Mouse (Mus musculus): ENCODE measurements around the gene Heatr9. TPM values are rescaled to one million over a fixed set of nuclear protein-coding genes. Genes with fewer than 3 reads are reported as not detected.

The Heatr9 gene
- polyA plus RNA-seq (2014; fragmentation: Nextera tagmentation; extraction: Ambion mirVana) = not detected in 2 replicates

GRCm38 (mm10) chr11:83522075-83522474 is at the start of gene Heatr9:
Gene Heatr9, minus strand, starts transcription at chr11:83522175.
- H3K27me3 ChIP-seq (ENCODE audit: control insufficient read depth, insufficient read depth, low read length) = no peaks in the 10 kb centered on the region
- ATAC-seq (ENCODE audit: insufficient number of reproducible peaks, insufficient read depth, low FRiP score, low read depth) = no peak
- no peak within 1 kb of the TSS for H3K9ac ChIP-seq (replicated peaks; ENCODE audit: low read depth, low read length)
- H3K27ac ChIP-seq (ENCODE audit: low read length) = no peak within 1 kb of the TSS
- no peaks in the 10 kb centered on the region for H3K4me1 ChIP-seq (ENCODE audit: control insufficient read depth, insufficient read depth, low read length)
- H3K36me3 ChIP-seq (ENCODE audit: control insufficient read depth, insufficient read depth, low read length) = no peaks in the 10 kb centered on the region
- WGBS = 86% methylated on average over 3 of the region's 3 CpGs
- H3K4me2 ChIP-seq (replicated peaks; ENCODE audit: low read depth, low read length) = no peak within 1 kb of the TSS
- H3K9me3 ChIP-seq (ENCODE audit: control insufficient read depth, low read depth, low read length) = no peaks in the 10 kb centered on the region
- H3K4me3 ChIP-seq (ENCODE audit: low read depth, low read length) = no peak within 1 kb of the TSS

- no peak overlapping the region for H3K27ac ChIP-seq (ENCODE audit: low read length)
- H3K9ac ChIP-seq (replicated peaks; ENCODE audit: low read depth, low read length) = no peak overlapping the region
- no peaks in the 10 kb centered on the region for H3K27me3 ChIP-seq (ENCODE audit: control insufficient read depth, insufficient read depth, low read length)
- H3K9me3 ChIP-seq (ENCODE audit: control insufficient read depth, low read depth, low read length) = no peaks in the 10 kb centered on the region
- 58% methylated on average over 2 of the region's 2 CpGs for WGBS
- no peak for ATAC-seq (ENCODE audit: insufficient number of reproducible peaks, insufficient read depth, low FRiP score, low read depth)
- H3K36me3 ChIP-seq (ENCODE audit: control insufficient read depth, insufficient read depth, low read length) = no peaks in the 10 kb centered on the region
- no peaks in the 10 kb centered on the region for H3K4me1 ChIP-seq (ENCODE audit: control insufficient read depth, insufficient read depth, low read length)
- H3K4me2 ChIP-seq (replicated peaks; ENCODE audit: low read depth, low read length) = no peak overlapping the region
- H3K4me3 ChIP-seq (ENCODE audit: low read depth, low read length) = no peak overlapping the region
Observed at GRCm38 (mm10) chr11:83570189-83570588, 48.2 kb upstream of the Heatr9 start.

GRCm38 (mm10) chr11:83569249-83569648 is 47.3 kb upstream of the Heatr9 start:
- Histone ChIP-seq H3K4me1 (ENCODE audit: control insufficient read depth, insufficient read depth, low read length) (no peaks in the 10 kb centered on the region), H3K27ac (ENCODE audit: low read length) (no peak overlapping the region), H3K9ac (replicated peaks; ENCODE audit: low read depth, low read length) (no peak overlapping the region), H3K27me3 (ENCODE audit: control insufficient read depth, insufficient read depth, low read length) (no peaks in the 10 kb centered on the region), H3K36me3 (ENCODE audit: control insufficient read depth, insufficient read depth, low read length) (no peaks in the 10 kb centered on the region), H3K4me3 (ENCODE audit: low read depth, low read length) (no peak overlapping the region), H3K4me2 (replicated peaks; ENCODE audit: low read depth, low read length) (no peak overlapping the region), H3K9me3 (ENCODE audit: control insufficient read depth, low read depth, low read length) (no peaks in the 10 kb centered on the region)
- 96% methylated on average over 7 of the region's 7 CpGs for WGBS
- ATAC-seq (ENCODE audit: insufficient number of reproducible peaks, insufficient read depth, low FRiP score, low read depth) = no peak

GRCm38 (mm10) chr11:83568786-83569185 is 46.8 kb upstream of the Heatr9 start:
- H3K4me3 ChIP-seq (ENCODE audit: low read depth, low read length) = no peak overlapping the region
- H3K27ac ChIP-seq (ENCODE audit: low read length) = no peak overlapping the region
- no peaks in the 10 kb centered on the region for H3K9me3 ChIP-seq (ENCODE audit: control insufficient read depth, low read depth, low read length)
- H3K4me2 ChIP-seq (replicated peaks; ENCODE audit: low read depth, low read length) = no peak overlapping the region
- H3K9ac ChIP-seq (replicated peaks; ENCODE audit: low read depth, low read length) = no peak overlapping the region
- WGBS = 83% methylated on average over 3 of the region's 3 CpGs
- H3K36me3 ChIP-seq (ENCODE audit: control insufficient read depth, insufficient read depth, low read length) = no peaks in the 10 kb centered on the region
- no peaks in the 10 kb centered on the region for H3K27me3 ChIP-seq (ENCODE audit: control insufficient read depth, insufficient read depth, low read length)
- ATAC-seq (ENCODE audit: insufficient number of reproducible peaks, insufficient read depth, low FRiP score, low read depth) = no peak
- H3K4me1 ChIP-seq (ENCODE audit: control insufficient read depth, insufficient read depth, low read length) = no peaks in the 10 kb centered on the region

GRCm38 (mm10) chr11:83568061-83568460 is 46.1 kb upstream of the Heatr9 start:
- H3K4me3 ChIP-seq (ENCODE audit: low read depth, low read length) = no peak overlapping the region
- no peak overlapping the region for H3K9ac ChIP-seq (replicated peaks; ENCODE audit: low read depth, low read length)
- no peaks in the 10 kb centered on the region for H3K9me3 ChIP-seq (ENCODE audit: control insufficient read depth, low read depth, low read length)
- H3K27me3 ChIP-seq (ENCODE audit: control insufficient read depth, insufficient read depth, low read length) = no peaks in the 10 kb centered on the region
- no peak overlapping the region for H3K27ac ChIP-seq (ENCODE audit: low read length)
- no peak for ATAC-seq (ENCODE audit: insufficient number of reproducible peaks, insufficient read depth, low FRiP score, low read depth)
- H3K4me1 ChIP-seq (ENCODE audit: control insufficient read depth, insufficient read depth, low read length) = no peaks in the 10 kb centered on the region
- H3K4me2 ChIP-seq (replicated peaks; ENCODE audit: low read depth, low read length) = no peak overlapping the region
- H3K36me3 ChIP-seq (ENCODE audit: control insufficient read depth, insufficient read depth, low read length) = no peaks in the 10 kb centered on the region
- 85% methylated on average over 9 of the region's 9 CpGs for WGBS

- Histone ChIP-seq H3K27me3 (ENCODE audit: control insufficient read depth, insufficient read depth, low read length) (no peaks in the 10 kb centered on the region), H3K4me2 (replicated peaks; ENCODE audit: low read depth, low read length) (no peak overlapping the region), H3K4me3 (ENCODE audit: low read depth, low read length) (no peak overlapping the region), H3K27ac (ENCODE audit: low read length) (no peak overlapping the region), H3K36me3 (ENCODE audit: control insufficient read depth, insufficient read depth, low read length) (no peaks in the 10 kb centered on the region), H3K4me1 (ENCODE audit: control insufficient read depth, insufficient read depth, low read length) (no peaks in the 10 kb centered on the region), H3K9me3 (ENCODE audit: control insufficient read depth, low read depth, low read length) (no peaks in the 10 kb centered on the region), H3K9ac (replicated peaks; ENCODE audit: low read depth, low read length) (no peak overlapping the region)
- no peak for ATAC-seq (ENCODE audit: insufficient number of reproducible peaks, insufficient read depth, low FRiP score, low read depth)
- 70% methylated on average over 7 of the region's 7 CpGs for WGBS
Observed at GRCm38 (mm10) chr11:83567311-83567710, 45.3 kb upstream of the Heatr9 start.

- Histone ChIP-seq H3K4me3 (ENCODE audit: low read depth, low read length) (no peak overlapping the region), H3K9me3 (ENCODE audit: control insufficient read depth, low read depth, low read length) (no peaks in the 10 kb centered on the region), H3K27me3 (ENCODE audit: control insufficient read depth, insufficient read depth, low read length) (no peaks in the 10 kb centered on the region), H3K4me2 (replicated peaks; ENCODE audit: low read depth, low read length) (no peak overlapping the region), H3K36me3 (ENCODE audit: control insufficient read depth, insufficient read depth, low read length) (no peaks in the 10 kb centered on the region), H3K27ac (ENCODE audit: low read length) (no peak overlapping the region), H3K9ac (replicated peaks; ENCODE audit: low read depth, low read length) (no peak overlapping the region), H3K4me1 (ENCODE audit: control insufficient read depth, insufficient read depth, low read length) (no peaks in the 10 kb centered on the region)
- no peak for ATAC-seq (ENCODE audit: insufficient number of reproducible peaks, insufficient read depth, low FRiP score, low read depth)
Observed at GRCm38 (mm10) chr11:83566617-83567016, 44.6 kb upstream of the Heatr9 start.

GRCm38 (mm10) chr11:83563754-83564153 is 41.8 kb upstream of the Heatr9 start:
- 74% methylated on average over 2 of the region's 2 CpGs for WGBS
- no peak overlapping the region for H3K4me3 ChIP-seq (ENCODE audit: low read depth, low read length)
- no peak for ATAC-seq (ENCODE audit: insufficient number of reproducible peaks, insufficient read depth, low FRiP score, low read depth)
- no peaks in the 10 kb centered on the region for H3K36me3 ChIP-seq (ENCODE audit: control insufficient read depth, insufficient read depth, low read length)
- no peaks in the 10 kb centered on the region for H3K27me3 ChIP-seq (ENCODE audit: control insufficient read depth, insufficient read depth, low read length)
- no peak overlapping the region for H3K9ac ChIP-seq (replicated peaks; ENCODE audit: low read depth, low read length)
- H3K4me1 ChIP-seq (ENCODE audit: control insufficient read depth, insufficient read depth, low read length) = no peaks in the 10 kb centered on the region
- no peaks in the 10 kb centered on the region for H3K9me3 ChIP-seq (ENCODE audit: control insufficient read depth, low read depth, low read length)
- H3K27ac ChIP-seq (ENCODE audit: low read length) = no peak overlapping the region
- no peak overlapping the region for H3K4me2 ChIP-seq (replicated peaks; ENCODE audit: low read depth, low read length)

- Histone ChIP-seq H3K9me3 (ENCODE audit: control insufficient read depth, low read depth, low read length) (no peaks in the 10 kb centered on the region), H3K27me3 (ENCODE audit: control insufficient read depth, insufficient read depth, low read length) (no peaks in the 10 kb centered on the region), H3K27ac (ENCODE audit: low read length) (no peak overlapping the region), H3K9ac (replicated peaks; ENCODE audit: low read depth, low read length) (no peak overlapping the region), H3K4me3 (ENCODE audit: low read depth, low read length) (no peak overlapping the region), H3K36me3 (ENCODE audit: control insufficient read depth, insufficient read depth, low read length) (no peaks in the 10 kb centered on the region), H3K4me1 (ENCODE audit: control insufficient read depth, insufficient read depth, low read length) (no peaks in the 10 kb centered on the region), H3K4me2 (replicated peaks; ENCODE audit: low read depth, low read length) (no peak overlapping the region)
- no peak for ATAC-seq (ENCODE audit: insufficient number of reproducible peaks, insufficient read depth, low FRiP score, low read depth)
- WGBS = 60% methylated on average over 6 of the region's 6 CpGs
Observed at GRCm38 (mm10) chr11:83562311-83562887, 40.4 kb upstream of the Heatr9 start.
